Mouse (Mus musculus) fibroblast of lung, adult 2 months (primary cell): ENCODE data around the gene Gramd1b.

Source experiments
- DNase-seq: peaks from one replicate; pipeline ENCODE4 v3.0.0-alpha.2; 2011; ENCODE audit warnings: low read depth

Gramd1b gene

GRCm38 (mm10) chr9:40457448-40457847 is 73.7 kb downstream of the Gramd1b start:
- DNase-seq = no peak

- no peak for DNase-seq
These were observed 75.0 kb downstream of the Gramd1b start for GRCm38 (mm10) chr9:40456191-40456590.

GRCm38 (mm10) chr9:40455336-40456185 is 75.6 kb downstream of the Gramd1b start:
- no peak for DNase-seq

GRCm38 (mm10) chr9:40455020-40455335 is 76.2 kb downstream of the Gramd1b start:
- DNase-seq = no peak

- DNase-seq = no peak
These were observed 77.3 kb downstream of the Gramd1b start for GRCm38 (mm10) chr9:40453889-40454288.

GRCm38 (mm10) chr9:40452208-40452607 is 79.0 kb downstream of the Gramd1b start:
- no peak for DNase-seq

- no peak for DNase-seq
These were observed 80.4 kb downstream of the Gramd1b start for GRCm38 (mm10) chr9:40450776-40451175.

GRCm38 (mm10) chr9:40450417-40450714 is 80.8 kb downstream of the Gramd1b start:
- no peak for DNase-seq

- DNase-seq = no peak
These were observed 81.4 kb downstream of the Gramd1b start for GRCm38 (mm10) chr9:40449610-40450416.

- DNase-seq = no peak
These were observed 82.4 kb downstream of the Gramd1b start for GRCm38 (mm10) chr9:40448646-40449243.

- DNase-seq = no peak
These were observed 83.9 kb downstream of the Gramd1b start for GRCm38 (mm10) chr9:40447265-40447664.

- no peak for DNase-seq
These were observed 86.2 kb downstream of the Gramd1b start for GRCm38 (mm10) chr9:40444961-40445360.

- DNase-seq = no peak
These were observed 88.4 kb downstream of the Gramd1b start for GRCm38 (mm10) chr9:40442784-40443183.

GRCm38 (mm10) chr9:40439973-40440687 is 91.1 kb downstream of the Gramd1b start:
- DNase-seq = no peak

GRCm38 (mm10) chr9:40438731-40439526 is 92.3 kb downstream of the Gramd1b start:
- no peak for DNase-seq

- no peak for DNase-seq
These were observed 93.3 kb downstream of the Gramd1b start for GRCm38 (mm10) chr9:40437891-40438290.

GRCm38 (mm10) chr9:40433286-40433685 is 97.9 kb downstream of the Gramd1b start:
- no peak for DNase-seq

- no peak for DNase-seq
These were observed 100.2 kb downstream of the Gramd1b start for GRCm38 (mm10) chr9:40430969-40431368.

- DNase-seq = no peak
These were observed 103.5 kb downstream of the Gramd1b start for GRCm38 (mm10) chr9:40427663-40428062.

GRCm38 (mm10) chr9:40426282-40426964 is 104.8 kb downstream of the Gramd1b start:
- DNase-seq = no peak

GRCm38 (mm10) chr9:40424874-40425273 is 106.3 kb downstream of the Gramd1b start:
- DNase-seq = no peak
